Mouse (Mus musculus) embryonic facial prominence, embryonic 15.5 days (tissue): Measurements from ENCODE around the gene Dpp10. TPM values are rescaled to one million over a fixed set of nuclear protein-coding genes. Genes with fewer than 3 reads are reported as not detected.

Experiments
- ATAC-seq: fragments of 200-750 bp; cut with Nextera tagmentation; 2 replicates; pipeline ENCODE4 v1.8.0; 2017; ENCODE audit warnings: low read depth, moderate TSS enrichment; ENCODE audit not compliant: insufficient number of reproducible peaks, low FRiP score, low TSS enrichment
- H3K27ac ChIP-seq: fragments of 300-500 bp; sonication (generic); replicated peaks from 2 replicates; pipeline ENCODE4 v1.5.1; 2015; ENCODE audit warnings: mild to moderate bottlenecking, inconsistent platforms
- H3K27me3 ChIP-seq: fragments of 300-500 bp; sonication (generic); 2 replicates; pipeline ENCODE4 v1.6.1; 2015; ENCODE audit warnings: inconsistent platforms
- H3K36me3 ChIP-seq: fragments of 300-500 bp; sonication (generic); 2 replicates; pipeline ENCODE4 v1.6.1; 2015; ENCODE audit warnings: mild to moderate bottlenecking, inconsistent platforms
- H3K4me1 ChIP-seq: fragments of 300-500 bp; sonication (generic); 2 replicates; pipeline ENCODE4 v1.6.1; 2015; ENCODE audit warnings: inconsistent platforms
- H3K4me2 ChIP-seq: fragments of 300-500 bp; sonication (generic); replicated peaks from 2 replicates; pipeline ENCODE4 v1.6.1; 2015; ENCODE audit warnings: mild to moderate bottlenecking, inconsistent platforms
- H3K4me3 ChIP-seq: fragments of 300-500 bp; sonication (generic); replicated peaks from 2 replicates; pipeline ENCODE4 v1.5.1; 2015; ENCODE audit warnings: mild to moderate bottlenecking, inconsistent platforms
- H3K9ac ChIP-seq: fragments of 300-500 bp; sonication (generic); 2 replicates; pipeline ENCODE4 v1.6.1; 2015; ENCODE audit warnings: inconsistent platforms
- H3K9me3 ChIP-seq: fragments of 300-500 bp; sonication (generic); replicated peaks from 2 replicates; pipeline ENCODE4 v1.6.1; 2016; ENCODE audit warnings: inconsistent platforms
- WGBS: fragments of 180-500 bp; shearing (Covaris S2); methylation state at CpG from one replicate; pipeline ENCODE4 v1.1.7; 2015; 5-methylcytosine and 5-hydroxymethylcytosine counted together
- polyA plus RNA-seq: library from polyadenylated mRNA; unstranded; fragments of >200 nt; fragmentation: Nextera tagmentation; extraction: Ambion mirVana; gene quantifications from 2 replicates; pipeline ENCODE4 v1.2.1, GENCODE M21; 2015

Gene Dpp10
- polyA plus RNA-seq, 1 experiment from 2014 or later, result 0.44 TPM

- H3K9ac ChIP-seq, result no peak overlapping the region
- H3K4me1 ChIP-seq, result no peaks in the 10 kb centered on the region
- no peak overlapping the region for H3K27ac ChIP-seq
- no peak overlapping the region for H3K4me2 ChIP-seq
- WGBS, result 87% methylated on average over 3 of the region's 3 CpGs
- H3K4me3 ChIP-seq, result no peak overlapping the region
- H3K27me3 ChIP-seq, result no peaks in the 10 kb centered on the region
- no peaks in the 10 kb centered on the region for H3K9me3 ChIP-seq
- no peaks in the 10 kb centered on the region for H3K36me3 ChIP-seq
- no peak for ATAC-seq
Measured at GRCm38 (mm10) chr1:123628268-123628667, 417.1 kb downstream of the Dpp10 start.

- H3K9ac ChIP-seq, result no peak overlapping the region
- no peak overlapping the region for H3K4me2 ChIP-seq
- no peaks in the 10 kb centered on the region for H3K4me1 ChIP-seq
- H3K9me3 ChIP-seq, result no peaks in the 10 kb centered on the region
- H3K4me3 ChIP-seq, result no peak overlapping the region
- no peak overlapping the region for H3K27ac ChIP-seq
- H3K27me3 ChIP-seq, result no peaks in the 10 kb centered on the region
- H3K36me3 ChIP-seq, result no peaks in the 10 kb centered on the region
- no peak for ATAC-seq
Measured at GRCm38 (mm10) chr1:123584857-123585256, 460.5 kb downstream of the Dpp10 start.

- Histone ChIP-seq H3K27me3 (no peaks in the 10 kb centered on the region), H3K4me2 (no peak overlapping the region), H3K4me3 (no peak overlapping the region), H3K9ac (no peak overlapping the region), H3K9me3 (no peaks in the 10 kb centered on the region), H3K4me1 (no peaks in the 10 kb centered on the region), H3K36me3 (no peaks in the 10 kb centered on the region), H3K27ac (no peak overlapping the region)
- ATAC-seq, result no peak
- 94% methylated on average over 2 of the region's 2 CpGs for WGBS
Measured at GRCm38 (mm10) chr1:123580112-123580511, 465.2 kb downstream of the Dpp10 start.

- H3K9me3 ChIP-seq, result no peaks in the 10 kb centered on the region
- H3K4me1 ChIP-seq, result no peaks in the 10 kb centered on the region
- H3K27me3 ChIP-seq, result no peaks in the 10 kb centered on the region
- no peak overlapping the region for H3K4me3 ChIP-seq
- no peak overlapping the region for H3K9ac ChIP-seq
- WGBS, result 75% methylated on average over 1 of the region's 1 CpGs
- ATAC-seq, result no peak
- no peaks in the 10 kb centered on the region for H3K36me3 ChIP-seq
- H3K4me2 ChIP-seq, result no peak overlapping the region
- no peak overlapping the region for H3K27ac ChIP-seq
Measured at GRCm38 (mm10) chr1:123573713-123574112, 471.6 kb downstream of the Dpp10 start.

- Histone ChIP-seq H3K9me3 (no peaks in the 10 kb centered on the region), H3K27me3 (no peaks in the 10 kb centered on the region), H3K36me3 (no peaks in the 10 kb centered on the region), H3K4me1 (no peaks in the 10 kb centered on the region), H3K27ac (no peak overlapping the region), H3K9ac (no peak overlapping the region), H3K4me2 (no peak overlapping the region), H3K4me3 (no peak overlapping the region)
- ATAC-seq, result no peak
- 73% methylated on average over 1 of the region's 1 CpGs for WGBS
Measured at GRCm38 (mm10) chr1:123542496-123542895, 502.9 kb downstream of the Dpp10 start.

GRCm38 (mm10) chr1:123467729-123468128, 577.6 kb downstream of the Dpp10 start:
- H3K9me3 ChIP-seq, result no peaks in the 10 kb centered on the region
- no peak overlapping the region for H3K9ac ChIP-seq
- no peak overlapping the region for H3K4me3 ChIP-seq
- H3K27me3 ChIP-seq, result no peaks in the 10 kb centered on the region
- WGBS, result 32% methylated on average over 1 of the region's 1 CpGs
- no peak overlapping the region for H3K27ac ChIP-seq
- H3K4me2 ChIP-seq, result no peak overlapping the region
- H3K36me3 ChIP-seq, result no peaks in the 10 kb centered on the region
- ATAC-seq, result no peak
- no peaks in the 10 kb centered on the region for H3K4me1 ChIP-seq

- Histone ChIP-seq H3K4me1 (no peaks in the 10 kb centered on the region), H3K27ac (no peak overlapping the region), H3K4me3 (no peak overlapping the region), H3K9me3 (no peaks in the 10 kb centered on the region), H3K27me3 (no peaks in the 10 kb centered on the region), H3K36me3 (no peaks in the 10 kb centered on the region), H3K4me2 (no peak overlapping the region), H3K9ac (no peak overlapping the region)
- 49% methylated on average over 1 of the region's 1 CpGs for WGBS
- ATAC-seq, result no peak
Measured at GRCm38 (mm10) chr1:123414163-123414562, 631.2 kb downstream of the Dpp10 start.

GRCm38 (mm10) chr1:123351300-123351699, 694.1 kb downstream of the Dpp10 start:
- no peaks in the 10 kb centered on the region for H3K36me3 ChIP-seq
- H3K4me3 ChIP-seq, result no peak overlapping the region
- ATAC-seq, result no peak
- no peaks in the 10 kb centered on the region for H3K4me1 ChIP-seq
- WGBS, result 59% methylated on average over 2 of the region's 2 CpGs
- H3K9ac ChIP-seq, result no peak overlapping the region
- H3K27ac ChIP-seq, result no peak overlapping the region
- no peak overlapping the region for H3K4me2 ChIP-seq
- no peaks in the 10 kb centered on the region for H3K9me3 ChIP-seq
- no peaks in the 10 kb centered on the region for H3K27me3 ChIP-seq

GRCm38 (mm10) chr1:123337877-123338276, 707.5 kb downstream of the Dpp10 start:
- Histone ChIP-seq H3K27ac (no peak overlapping the region), H3K4me2 (no peak overlapping the region)
- 54% methylated on average over 1 of the region's 1 CpGs for WGBS

GRCm38 (mm10) chr1:123316886-123317285, 728.5 kb downstream of the Dpp10 start:
- Histone ChIP-seq H3K4me3 (no peak overlapping the region), H3K27me3 (no peaks in the 10 kb centered on the region), H3K9me3 (no peaks in the 10 kb centered on the region), H3K9ac (no peak overlapping the region), H3K36me3 (no peaks in the 10 kb centered on the region), H3K4me2 (no peak overlapping the region), H3K27ac (no peak overlapping the region), H3K4me1 (no peaks in the 10 kb centered on the region)
- ATAC-seq, result no peak
- WGBS, result 84% methylated on average over 2 of the region's 2 CpGs

More at GRCm38 (mm10) chr1:123337877-123338276, 707.5 kb downstream of the Dpp10 start:
- Histone ChIP-seq H3K9ac (no peak overlapping the region), H3K9me3 (no peaks in the 10 kb centered on the region), H3K4me1 (no peaks in the 10 kb centered on the region), H3K27me3 (no peaks in the 10 kb centered on the region), H3K36me3 (no peaks in the 10 kb centered on the region), H3K4me3 (no peak overlapping the region)
- ATAC-seq, result no peak
